Mouse (Mus musculus): ENCODE data around the gene Ifnar1.
"Not testable (repeated sequence)": the region's sequence is repeated elsewhere in the genome, so short reads cannot be mapped to it uniquely, and the experiment has no call there.

Ifnar1 gene

DNA sequence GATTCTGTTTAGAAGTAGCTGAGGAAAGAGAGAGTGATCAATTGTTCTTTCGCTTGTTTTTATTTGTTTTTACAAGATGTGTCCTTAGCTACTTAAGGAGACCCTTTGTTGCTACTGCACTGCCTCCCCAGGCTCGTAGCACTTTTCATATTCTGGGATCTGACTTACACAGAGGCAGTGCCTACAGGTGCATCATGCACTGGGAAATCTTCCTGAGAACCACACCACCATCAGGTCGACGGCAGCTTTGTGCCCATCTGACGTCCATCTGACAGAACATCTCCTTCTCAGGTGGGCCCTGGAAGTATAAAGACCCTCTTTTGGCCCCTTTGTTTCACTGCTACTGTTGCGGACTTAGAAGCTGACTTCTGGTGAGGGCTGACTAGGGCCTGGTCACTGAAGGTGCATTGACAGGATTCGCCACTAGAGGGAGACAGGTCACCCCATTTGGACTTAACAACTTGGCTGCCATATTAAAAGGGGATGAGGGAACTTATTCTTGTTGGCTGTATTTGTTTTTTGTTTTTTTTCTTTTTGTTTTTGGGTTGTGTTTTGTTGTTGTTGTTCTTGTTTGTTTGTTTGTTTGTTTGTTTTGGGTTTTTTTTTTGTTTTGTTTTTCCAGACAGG lies 27.2 kb downstream of the Ifnar1 start:
- DNase-seq: peak; percentile 88 to 93

DNA sequence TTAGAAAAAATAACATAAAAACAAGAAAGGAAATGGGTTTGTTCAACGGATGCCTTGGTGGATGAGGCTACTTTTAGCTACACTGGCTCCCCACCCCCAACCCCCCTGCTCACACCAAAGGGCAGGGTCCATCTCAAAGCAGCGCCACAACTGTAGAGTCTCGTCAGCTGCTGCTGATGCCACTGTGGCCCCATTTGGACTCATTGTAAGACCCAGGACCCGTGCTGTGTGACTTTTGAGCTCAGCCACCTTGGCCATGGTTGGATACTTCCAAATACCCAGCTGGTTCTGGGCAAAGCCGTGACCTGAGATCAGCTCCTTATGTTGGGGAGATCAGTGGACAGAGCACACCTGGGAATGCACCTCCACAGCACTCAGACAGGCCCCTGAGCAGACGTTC lies 28.1 kb downstream of the Ifnar1 start:
- no peak for DNase-seq

DNA sequence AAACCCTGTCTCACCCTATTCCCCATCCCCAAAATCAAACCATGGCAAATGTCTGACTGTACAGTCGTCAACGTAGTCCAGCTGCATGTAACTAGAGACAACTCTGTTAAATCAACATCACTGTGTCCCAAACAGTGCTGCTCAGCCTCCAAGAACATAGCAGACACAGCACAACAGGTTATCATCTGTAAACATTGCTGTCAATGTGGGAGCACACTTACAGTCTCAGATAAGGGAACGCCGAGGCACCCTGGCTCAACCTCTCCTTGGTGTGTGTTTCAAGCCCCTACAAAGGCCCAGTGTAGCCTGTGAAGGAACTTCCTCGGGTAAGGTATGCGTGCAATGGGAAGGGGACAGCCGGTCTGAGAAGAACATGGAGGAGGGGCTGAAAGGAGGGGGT lies 32.0 kb downstream of the Ifnar1 start:
- no peak for DNase-seq

DNA sequence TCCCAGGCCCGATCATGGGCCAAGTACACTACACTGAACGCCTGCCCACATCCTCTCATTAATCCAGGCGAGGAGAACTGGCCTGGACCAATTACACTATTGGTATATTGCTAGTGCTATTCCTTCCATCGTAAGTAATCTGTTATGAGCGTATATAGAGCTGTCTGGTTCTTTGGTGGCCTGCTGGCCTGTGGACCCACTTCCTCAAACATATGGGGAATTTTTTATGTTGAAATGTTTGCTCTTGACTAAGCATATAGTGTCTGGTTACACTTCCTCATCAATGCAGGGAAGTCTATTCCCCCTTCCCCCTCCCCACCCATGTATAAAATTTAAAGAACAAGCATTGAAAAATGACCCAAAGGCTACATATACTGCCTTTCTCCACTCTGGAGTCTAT lies 37.0 kb downstream of the Ifnar1 start:
- no peak for DNase-seq

DNA sequence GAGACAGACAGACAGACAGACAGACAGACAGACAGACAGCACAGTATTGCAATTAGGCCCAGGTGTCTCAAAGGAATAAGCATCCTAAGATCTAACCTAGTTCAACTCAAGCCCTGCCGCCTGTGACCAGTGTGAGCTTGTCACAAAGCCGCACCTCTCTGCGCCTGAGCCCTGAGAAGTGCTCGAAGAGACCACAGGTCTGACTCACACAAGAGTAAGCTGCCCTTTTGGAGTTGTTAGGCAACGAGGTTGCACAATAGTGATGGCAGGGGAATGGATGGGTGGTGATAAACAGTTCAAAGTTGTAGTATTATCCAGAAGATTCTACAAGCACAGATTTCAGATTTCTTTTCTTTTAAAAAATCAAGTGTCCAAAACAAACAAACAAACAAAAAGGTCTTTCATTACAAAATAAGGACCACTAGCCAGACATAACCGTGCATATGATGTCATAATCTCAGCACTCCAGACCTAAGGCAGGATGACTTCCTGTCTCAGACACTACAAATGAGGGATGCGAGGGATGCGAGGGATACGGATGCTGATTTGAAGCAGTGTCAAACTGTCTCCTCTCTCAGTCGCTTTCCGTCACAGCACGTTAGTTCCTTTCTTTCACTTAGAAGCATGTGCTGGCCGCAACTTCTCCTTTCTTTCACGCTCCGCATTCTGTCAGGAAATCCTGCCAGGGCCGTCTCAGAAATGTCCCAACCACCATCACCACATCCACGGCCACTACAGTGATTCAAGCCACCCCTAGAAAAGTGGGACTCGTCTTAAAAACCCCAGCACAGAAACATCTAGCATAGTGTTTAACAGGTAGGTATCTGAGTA lies 37.7 kb downstream of the Ifnar1 start:
- no peak for DNase-seq

DNA sequence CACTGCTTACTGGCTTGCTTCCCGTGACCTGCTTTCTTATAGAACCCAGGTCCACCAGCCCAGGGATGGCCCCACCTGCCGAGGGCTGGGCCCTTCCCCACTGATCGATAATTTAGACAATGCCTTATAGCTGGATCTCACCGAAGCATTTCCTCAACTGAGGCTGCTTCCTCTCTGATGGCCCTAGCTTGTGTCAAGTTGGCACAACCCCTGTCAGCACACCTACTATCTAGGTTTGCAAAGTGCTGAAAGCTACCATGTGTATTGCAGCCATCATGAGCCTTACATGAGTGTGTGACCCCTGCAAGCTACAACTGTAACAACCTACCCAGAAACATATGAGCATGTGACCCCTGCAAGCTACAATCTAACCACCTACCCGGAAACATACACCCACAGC lies 39.2 kb downstream of the Ifnar1 start:
- no peak for DNase-seq

DNA sequence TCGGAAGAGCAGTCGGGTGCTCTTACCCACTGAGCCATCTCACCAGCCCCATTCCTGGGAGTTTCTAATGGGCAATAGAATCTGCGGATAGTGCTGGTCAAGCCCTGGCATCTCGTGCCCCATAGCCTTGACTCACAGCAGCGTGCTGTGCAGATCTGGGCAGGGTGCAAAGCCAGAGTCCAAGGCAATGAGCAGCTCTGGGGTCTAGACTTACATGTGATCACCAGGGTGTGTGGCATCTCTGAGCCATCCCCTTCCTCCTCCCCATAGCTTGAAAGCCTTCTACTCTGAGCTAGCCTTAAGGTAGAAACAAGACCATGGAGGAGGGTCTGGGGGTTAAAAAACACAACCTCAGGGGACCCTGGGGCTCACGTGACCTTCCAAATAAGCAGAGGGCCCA lies 41.2 kb downstream of the Ifnar1 start:
- DNase-seq: no peak

DNA sequence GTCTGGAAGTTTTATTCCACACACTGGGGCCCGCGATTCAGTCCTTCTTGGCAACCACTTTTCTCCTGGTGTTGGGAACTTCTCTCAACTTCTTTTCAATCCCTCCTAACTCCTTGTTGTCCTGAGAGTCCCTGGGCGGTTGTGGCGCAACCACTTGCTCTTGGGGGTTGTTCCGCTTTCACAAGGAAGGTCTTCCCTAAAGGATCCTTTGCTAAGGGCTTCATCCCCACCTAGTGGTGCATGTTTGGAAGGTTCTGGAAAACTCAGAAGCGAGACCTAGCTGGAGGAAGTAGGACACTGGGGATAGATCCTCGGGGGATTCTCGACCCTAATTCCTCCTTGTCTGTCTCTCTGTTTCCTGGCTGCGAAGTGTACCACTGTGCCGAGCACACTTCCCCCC lies 42.0 kb downstream of the Ifnar1 start:
- DNase-seq: peak; percentile 40 to 46

DNA sequence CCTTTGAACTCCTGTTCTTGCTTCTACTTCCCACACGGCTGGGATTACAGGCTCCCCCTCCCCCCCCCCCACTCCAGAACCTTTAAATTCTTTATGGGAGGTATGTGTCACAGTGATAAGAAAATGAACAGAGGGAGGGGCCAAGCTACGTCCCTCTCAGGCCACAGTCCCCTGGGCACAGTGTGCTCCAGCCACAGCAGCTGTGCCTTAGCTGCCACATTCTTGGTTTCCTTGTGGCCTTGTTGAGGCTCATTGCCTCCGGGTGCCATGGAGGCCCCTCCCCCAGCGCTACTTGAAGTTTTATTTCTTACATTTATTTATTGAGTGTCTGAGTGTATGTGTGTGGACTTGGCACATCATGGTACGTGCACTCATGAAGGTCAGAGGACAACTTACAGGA lies 42.5 kb downstream of the Ifnar1 start:
- DNase-seq: no peak

DNA sequence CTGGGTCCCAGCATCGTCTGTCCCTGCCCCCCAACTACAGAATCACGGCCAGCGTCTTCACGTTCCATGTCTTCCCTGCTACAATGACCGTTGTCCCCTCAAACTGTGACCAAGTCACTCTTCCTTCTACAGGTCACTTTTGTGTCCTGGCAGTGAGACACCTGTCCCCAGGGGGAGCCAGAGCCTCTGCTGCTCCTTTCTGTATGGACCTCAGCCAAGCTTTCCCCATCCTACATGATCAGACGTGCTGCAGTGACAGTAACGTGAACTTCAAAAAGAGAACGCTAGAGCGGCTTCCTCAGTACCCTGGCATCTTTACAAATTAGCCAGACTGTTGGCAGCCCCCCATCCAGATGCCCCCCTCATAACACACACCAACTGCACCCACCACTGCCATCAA lies 43.5 kb downstream of the Ifnar1 start:
- DNase-seq: peak; percentile 54 to 58

DNA sequence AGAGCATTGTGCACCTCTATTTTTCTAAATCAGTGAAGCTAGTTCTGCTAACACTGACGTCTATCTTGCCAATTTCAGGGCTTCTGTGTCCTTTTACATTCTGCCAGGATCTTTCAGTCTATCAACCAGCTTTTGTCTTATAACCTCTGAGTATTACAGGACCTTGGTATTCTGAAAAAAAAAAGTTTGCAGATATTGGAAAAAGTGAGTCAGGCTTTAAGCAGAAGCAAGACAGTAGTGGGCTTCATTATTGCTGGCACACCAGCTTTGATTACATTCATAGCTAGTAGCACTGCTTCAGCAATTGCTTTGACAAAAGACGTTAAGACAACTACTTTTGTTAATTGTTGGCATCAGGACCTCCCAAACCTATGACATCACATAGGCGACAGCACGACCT lies 45.8 kb downstream of the Ifnar1 start:
- not testable (repeated sequence) for DNase-seq

DNA sequence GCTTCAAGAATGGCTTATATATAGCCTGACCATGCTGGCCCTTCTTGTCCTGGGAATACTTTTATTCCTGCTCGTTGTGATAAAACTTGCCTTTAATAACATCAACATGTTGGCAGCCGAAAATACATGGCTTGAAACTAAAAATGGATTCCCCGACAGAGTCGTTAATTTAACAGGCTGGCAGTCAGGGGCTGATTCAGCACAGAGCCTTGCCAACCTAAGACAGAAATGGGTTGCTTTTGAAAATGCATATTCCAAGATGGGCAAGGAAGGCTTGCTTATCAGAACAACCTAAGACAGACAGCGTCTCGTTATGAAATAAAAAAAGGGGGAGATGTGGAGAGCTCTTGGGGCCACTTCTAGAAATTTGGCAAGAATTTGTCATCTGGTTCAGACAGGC lies 46.8 kb downstream of the Ifnar1 start:
- DNase-seq: no peak

DNA sequence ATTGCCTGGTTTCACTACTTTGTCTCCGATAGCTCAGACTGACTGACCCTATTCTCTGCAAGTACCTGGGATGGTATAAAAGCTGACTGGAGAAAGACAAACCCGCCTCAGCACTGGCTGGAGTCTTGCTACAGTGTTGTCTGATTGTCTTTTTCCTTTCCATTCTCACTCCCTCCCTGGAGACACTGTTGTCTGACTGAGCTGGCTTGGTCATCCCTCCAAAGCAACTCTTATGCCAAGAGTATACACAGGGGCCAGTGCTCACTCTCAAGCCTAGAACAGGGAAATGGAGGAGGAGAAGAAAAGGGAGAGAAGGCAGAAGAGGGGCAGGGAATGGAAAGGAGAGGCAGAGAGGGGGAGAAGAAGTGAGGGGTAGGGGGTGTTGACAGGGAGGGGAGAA lies 47.4 kb downstream of the Ifnar1 start:
- DNase-seq: no peak

DNA sequence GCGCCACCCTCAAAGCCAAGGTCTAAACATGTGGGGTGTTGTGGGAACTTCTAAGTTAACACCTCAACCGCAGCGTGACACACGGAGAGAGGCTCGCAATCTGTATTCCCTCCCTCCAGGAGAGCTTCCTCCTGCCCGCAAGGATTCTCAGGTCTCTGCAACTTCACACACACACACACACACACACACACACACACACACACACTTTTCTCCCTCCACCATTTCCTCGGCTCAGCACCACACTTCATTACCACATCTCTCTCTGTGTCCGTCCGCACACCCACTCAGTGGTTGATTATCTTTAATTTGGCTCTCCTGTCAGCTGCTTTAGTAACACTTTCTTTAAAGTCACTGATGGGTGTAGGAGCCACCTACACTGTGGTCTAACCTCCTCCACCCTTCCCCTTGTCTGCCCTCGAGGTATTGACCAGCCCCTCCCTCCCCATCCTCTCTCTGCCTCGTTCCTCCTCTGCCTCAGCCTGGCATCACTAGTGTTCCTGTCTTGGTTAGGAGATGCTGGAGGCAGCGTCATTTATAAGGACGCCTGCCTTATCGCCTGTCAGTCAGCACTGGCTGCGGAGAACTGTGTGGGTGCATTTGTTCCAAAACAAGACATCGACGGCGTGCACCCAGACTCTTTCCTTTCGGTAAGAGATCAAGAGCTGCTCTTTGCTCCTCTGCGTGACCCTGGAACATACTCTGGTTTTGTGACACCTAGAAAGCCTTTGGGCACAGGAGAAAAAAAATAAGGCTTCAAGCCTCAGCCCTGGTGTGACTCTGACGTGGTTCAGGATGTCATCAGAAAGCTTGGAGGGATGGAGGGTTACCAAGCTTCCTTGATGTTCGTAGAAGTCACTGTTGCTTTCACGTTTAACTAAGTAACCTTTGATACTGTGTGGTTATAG lies 48.3 kb downstream of the Ifnar1 start:
- no peak for DNase-seq

DNA sequence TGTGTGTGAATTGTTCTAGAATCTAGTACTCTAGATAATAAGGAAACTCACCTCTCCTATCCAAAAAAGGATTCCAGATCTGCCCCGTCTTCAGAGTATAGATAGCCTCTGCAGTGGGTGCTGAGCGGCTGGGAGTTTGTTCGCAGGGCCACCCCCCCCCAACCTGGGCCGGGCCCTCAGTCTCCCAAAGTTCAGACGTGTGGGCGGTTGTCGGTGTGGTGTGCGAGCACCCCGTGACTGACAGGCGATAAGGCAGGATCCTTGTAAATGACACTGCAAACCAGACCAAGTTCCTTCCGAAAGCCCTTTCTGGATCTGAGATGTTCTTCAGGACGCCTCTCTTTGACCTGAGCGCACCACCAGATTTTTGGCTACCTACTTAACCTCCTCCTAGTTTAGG lies 49.4 kb downstream of the Ifnar1 start:
- DNase-seq: peak; percentile 70 to 74

DNA sequence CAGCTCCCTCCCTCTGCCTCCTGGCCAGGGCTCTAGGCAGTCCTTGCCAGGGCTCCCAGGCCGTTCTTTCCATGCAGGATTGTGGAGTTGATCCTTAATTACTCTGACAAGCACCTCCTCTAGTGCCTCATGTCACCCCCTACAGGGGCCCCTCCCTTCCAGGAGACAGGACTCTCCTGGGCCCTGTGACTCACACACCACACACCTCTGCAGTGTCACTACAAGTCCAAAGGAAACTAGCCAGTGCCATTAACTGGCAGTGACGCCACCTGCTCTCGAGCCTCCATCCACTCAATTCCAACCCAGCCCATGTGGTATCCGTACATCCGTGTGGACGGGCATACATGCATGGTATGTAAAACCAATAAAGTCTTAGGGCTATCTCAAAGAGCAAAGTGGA lies 49.9 kb downstream of the Ifnar1 start:
- no peak for DNase-seq

DNA sequence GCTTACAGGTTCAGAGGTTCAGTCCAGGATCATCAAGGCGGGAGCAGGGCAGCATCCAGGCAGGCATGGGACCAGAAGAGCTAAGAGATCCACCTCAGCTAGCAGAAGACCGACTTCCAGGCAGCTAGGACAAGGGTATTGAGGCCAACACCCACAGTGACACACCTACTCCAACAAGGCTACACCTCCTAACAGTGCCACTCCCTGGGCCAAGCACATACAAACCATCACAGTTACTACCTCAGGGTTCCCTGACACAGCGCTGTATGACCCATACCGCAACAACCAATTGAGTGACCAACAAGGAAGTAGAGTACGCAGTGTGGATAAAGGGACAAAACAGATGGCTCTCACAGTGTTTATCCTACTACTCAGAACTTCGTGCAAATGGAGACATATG lies 51.3 kb downstream of the Ifnar1 start:
- no peak for DNase-seq

DNA sequence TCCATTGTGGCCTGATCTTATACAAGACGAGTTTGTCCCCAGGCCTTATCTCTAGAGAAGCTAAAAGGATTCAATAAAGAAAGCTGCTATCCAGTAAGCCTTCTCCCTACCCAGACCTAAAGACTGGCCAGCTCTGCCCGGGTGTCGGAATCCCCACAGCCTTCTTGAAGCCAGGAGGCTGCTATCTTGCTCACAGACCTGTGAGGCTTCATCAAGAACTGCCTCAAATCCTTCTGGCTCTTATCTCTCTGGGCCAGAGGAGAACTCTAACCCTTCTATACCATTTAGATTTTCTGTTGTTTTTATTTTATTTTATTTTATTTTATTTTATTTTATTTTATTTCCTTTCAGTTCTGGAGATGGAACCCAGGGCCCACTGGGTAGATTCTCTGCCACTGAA lies 52.0 kb downstream of the Ifnar1 start:
- DNase-seq: no peak

DNA sequence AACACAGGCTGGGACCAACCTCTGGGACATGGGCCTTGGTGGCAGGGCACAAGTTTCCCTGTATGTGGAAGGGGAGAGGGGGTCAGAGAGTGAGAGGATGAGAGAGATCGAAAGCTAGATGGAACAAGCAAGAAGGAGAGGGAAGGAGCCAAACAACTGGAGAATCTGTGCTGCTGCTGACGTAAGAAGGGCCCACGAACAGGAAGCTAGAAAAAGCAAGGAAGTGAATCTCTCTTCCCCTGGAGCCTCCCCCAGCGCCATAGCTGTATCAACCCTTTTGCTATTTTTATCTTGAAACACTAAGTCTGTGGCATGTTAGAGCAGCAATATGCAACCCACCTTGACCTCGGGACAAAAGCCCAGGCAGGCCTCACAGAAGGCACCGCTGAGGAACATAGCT lies 53.0 kb downstream of the Ifnar1 start:
- no peak for DNase-seq

DNA sequence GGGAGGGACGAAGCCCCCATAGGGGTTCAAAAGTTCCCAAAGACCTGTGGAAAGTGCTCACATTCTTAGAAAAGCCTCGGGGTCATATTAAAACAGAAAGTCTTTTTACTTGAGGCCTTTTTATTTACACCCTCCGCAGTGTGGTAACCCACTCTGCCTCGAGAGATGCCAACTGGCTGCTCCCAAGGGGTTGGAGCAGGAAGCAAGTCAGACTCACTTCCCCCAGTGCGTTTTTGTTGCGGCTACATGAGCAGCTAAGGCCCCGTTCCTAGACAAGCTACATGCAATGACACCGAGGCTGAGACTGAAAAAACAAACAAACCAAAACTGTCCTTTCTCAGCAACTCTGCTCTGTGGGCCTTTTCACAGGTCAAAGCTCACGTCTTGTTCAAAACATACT lies 53.5 kb downstream of the Ifnar1 start:
- DNase-seq: no peak

DNA sequence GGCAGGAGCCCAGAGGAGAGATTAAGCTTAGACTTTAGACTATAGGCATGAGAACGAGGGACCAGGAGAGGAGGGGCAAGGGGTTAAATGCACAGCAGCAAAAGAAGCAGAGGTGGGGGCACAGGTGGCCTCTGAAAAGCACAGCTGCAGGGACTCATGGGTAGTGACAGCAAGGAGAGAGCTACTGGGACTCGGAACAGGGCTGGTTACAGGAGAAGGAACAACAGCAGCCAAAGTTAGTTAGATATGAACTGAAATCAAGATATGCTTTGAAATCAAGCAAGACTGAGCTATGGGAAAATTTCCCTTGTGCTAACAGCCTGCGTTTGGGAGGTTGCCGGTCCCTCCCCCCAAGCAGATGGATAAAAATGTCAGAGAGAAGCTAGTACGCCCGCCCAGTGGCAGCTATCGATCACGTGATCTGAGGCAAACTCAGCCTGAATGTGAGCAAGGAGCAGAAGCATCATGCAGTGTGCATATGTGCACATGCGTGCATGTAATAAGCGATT lies 56.6 kb downstream of the Ifnar1 start:
- peak; percentile 52 to 55 for DNase-seq

DNA sequence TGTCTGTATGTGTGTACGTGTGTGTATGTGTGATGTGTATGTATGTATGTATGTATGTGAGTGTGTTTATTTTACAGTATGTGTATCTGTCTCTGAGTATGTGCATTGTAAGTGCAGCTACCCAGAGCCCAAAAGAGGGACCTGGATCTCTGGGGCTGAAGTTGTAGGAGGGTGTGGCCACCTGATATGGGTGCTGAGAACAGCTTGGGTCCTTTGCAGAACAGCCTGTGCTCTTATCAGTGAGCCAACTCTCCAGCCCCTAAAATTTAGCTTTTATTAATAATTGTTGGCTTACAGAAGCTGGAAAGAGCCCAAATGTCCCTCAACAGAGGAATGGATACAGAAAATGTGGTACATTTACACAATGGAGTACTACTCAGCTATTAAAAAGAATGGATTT lies 58.6 kb downstream of the Ifnar1 start:
- no peak for DNase-seq

DNA sequence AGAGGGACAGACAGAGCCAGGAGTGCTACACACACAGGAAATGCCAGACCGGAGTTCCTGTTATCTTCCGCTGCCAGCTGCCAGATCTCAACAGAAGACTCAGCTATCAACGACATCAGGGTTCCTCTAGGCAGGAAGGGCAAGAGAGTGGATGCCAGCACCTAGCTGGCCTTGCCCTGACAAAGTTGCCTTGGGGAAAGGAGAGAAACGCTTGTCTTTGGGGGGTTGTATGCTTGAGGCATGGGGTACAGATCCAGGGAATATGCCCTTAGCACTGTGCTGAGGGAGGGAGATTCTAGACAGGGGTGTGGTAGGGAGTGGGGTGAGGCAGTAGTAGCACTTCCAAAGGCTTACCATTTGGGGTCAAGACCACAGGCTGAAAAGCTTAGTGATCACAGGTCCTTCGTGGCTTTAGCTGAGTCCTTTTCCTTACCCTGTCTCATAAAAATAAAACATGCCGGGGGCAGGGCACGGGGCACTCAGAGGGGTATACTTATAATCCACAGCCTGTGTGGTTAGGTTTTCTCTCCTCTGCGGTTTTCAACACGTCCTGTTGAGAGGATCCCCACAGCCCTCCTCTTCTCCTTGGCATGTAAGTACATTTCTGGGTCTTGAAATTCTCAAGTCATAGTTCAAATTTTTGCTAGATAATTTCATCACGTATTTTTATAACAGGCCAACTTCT lies 60.7 kb downstream of the Ifnar1 start:
- DNase-seq: no peak

Measured in cerebellum, postnatal 10 days (tissue).